Mouse (Mus musculus) c-Kit-positive CD71-positive TER-119-positive erythroid progenitor cells, embryonic 14.5 days (primary cell): ENCODE data around the gene Rtkn2.

ENCODE experiments used
- DNase-seq: peaks from one replicate; pipeline ENCODE4 v3.0.0-alpha.2; 2013; ENCODE audit warnings: low spot score

Gene Rtkn2

GRCm38 (mm10) chr10:68104881-68105781 is 125.8 kb downstream of the Rtkn2 start:
- DNase-seq = no peak

DNA sequence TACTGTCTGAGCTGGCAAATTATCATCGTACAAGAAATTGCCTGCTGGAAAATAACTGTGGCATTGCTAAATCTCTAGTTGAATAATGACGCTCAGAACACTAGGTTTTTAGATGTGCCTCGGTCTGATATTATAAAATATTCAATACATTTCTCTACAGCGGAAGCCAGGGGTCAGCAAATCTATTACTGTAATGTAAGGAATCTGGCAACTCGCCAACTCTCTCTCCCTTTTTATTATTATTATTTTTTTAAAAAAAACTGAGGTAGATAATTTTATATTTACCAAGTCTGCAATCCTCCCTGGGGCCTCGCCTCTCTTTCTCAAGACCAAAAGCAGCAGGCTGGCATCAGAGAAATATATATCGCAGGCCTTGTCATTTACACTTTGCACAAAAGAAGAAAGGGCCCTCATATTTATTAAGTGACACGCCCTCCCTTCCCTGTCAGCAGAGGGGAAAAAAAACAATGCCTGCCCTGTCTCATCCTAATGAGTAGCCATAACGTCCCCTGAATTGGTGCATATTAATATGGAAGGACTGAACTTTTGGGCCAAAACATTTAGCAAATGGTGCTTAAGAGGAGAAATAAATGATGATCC is 127.1 kb downstream of the Rtkn2 start:
- DNase-seq = no peak

DNA sequence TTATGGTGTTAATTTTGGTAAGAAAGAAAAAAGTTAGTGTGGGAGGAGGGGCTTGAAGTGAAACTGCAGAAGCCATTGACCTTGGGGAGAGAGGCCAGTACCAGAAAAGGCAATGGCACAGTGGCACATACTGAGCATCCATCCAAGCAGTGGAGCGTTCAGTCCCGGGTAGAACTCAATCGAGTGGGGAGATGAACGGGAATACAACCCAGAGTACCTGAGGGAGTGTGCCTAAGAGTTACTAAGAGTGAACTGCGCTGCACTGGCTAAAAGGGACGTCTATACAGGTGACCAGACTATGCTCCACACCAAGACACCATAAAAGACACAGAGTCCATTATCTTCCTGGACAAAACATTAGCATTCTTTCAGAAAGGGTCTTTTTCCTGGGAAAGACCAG is 128.3 kb downstream of the Rtkn2 start:
- no peak for DNase-seq
